Mouse (Mus musculus) liver, embryonic 14.5 days (tissue): ENCODE results near the gene Htr5b. TPM values are rescaled to one million over a fixed set of nuclear protein-coding genes. Genes with fewer than 3 reads are reported as not detected.
A peak's percentile ranks its signal among the peaks of the same experiment; 100 is the strongest.

Experiments
- ATAC-seq: fragments of 200-750 bp; cut with Nextera tagmentation; 2 replicates; pipeline ENCODE4 v1.8.0; 2017; ENCODE audit warnings: moderate number of reproducible peaks, mild to moderate bottlenecking, moderate library complexity; ENCODE audit not compliant: insufficient read depth
- DNase-seq, 3 experiments: peaks; one replicate each; pipeline ENCODE4 v3.0.0-alpha.2; 2012 to 2013; ENCODE audit warnings: low read depth in 3 of 3, low spot score in 3 of 3
- H3K27ac ChIP-seq: fragments of 300-500 bp; sonication (generic); 2 replicates; pipeline ENCODE4 v1.5.1; 2014; ENCODE audit warnings: moderate library complexity, mild to moderate bottlenecking, control low read depth, inconsistent platforms
- H3K27me3 ChIP-seq: fragments of 300-500 bp; sonication (generic); 2 replicates; pipeline ENCODE4 v1.6.1; 2014; ENCODE audit warnings: mild to moderate bottlenecking, low read length, moderate library complexity; ENCODE audit not compliant: control insufficient read depth, insufficient read depth
- H3K36me3 ChIP-seq: fragments of 300-500 bp; sonication (generic); replicated peaks from 2 replicates; pipeline ENCODE4 v1.6.1; 2014; ENCODE audit warnings: low read depth; ENCODE audit not compliant: control insufficient read depth, insufficient read depth
- H3K4me1 ChIP-seq, 2 experiments: fragments of 200-500 bp in 1 of 2; fragments of 300-500 bp in 1 of 2; sonication (generic) in 1 of 2; replicated peaks; 2 replicates each; pipeline ENCODE4 v1.6.1; 2012 to 2014; ENCODE audit warnings: antibody characterized with exemption in 1 of 2, inconsistent platforms in 1 of 2, low read length in 1 of 2; ENCODE audit not compliant: control insufficient read depth in 2 of 2, insufficient read depth in 2 of 2
- H3K4me2 ChIP-seq: fragments of 300-500 bp; sonication (generic); 2 replicates; pipeline ENCODE4 v1.6.1; 2014; ENCODE audit warnings: low read depth, mild to moderate bottlenecking, control low read depth, moderate library complexity
- H3K4me3 ChIP-seq, 2 experiments: fragments of 200-500 bp in 1 of 2; fragments of 300-500 bp in 1 of 2; sonication (generic) in 1 of 2; 2 replicates each; pipeline ENCODE4 v1.5.1; 2012 to 2014; ENCODE audit warnings: low read depth in 2 of 2, low read length in 2 of 2, mild to moderate bottlenecking in 2 of 2, control low read depth in 1 of 2, inconsistent platforms in 1 of 2, moderate library complexity in 1 of 2; ENCODE audit not compliant: insufficient read depth in 1 of 2
- H3K9ac ChIP-seq: fragments of 300-500 bp; sonication (generic); replicated peaks from 2 replicates; pipeline ENCODE4 v1.6.1; 2014; ENCODE audit warnings: mild to moderate bottlenecking, control low read depth, moderate library complexity
- H3K9me3 ChIP-seq: fragments of 300-500 bp; sonication (generic); 2 replicates; pipeline ENCODE4 v1.6.1; 2016; ENCODE audit warnings: low read length, mixed read lengths; ENCODE audit not compliant: control insufficient read depth
- CTCF ChIP-seq: IDR thresholded peaks from 2 replicates; pipeline ENCODE4 v1.5.1; 2016; ENCODE audit warnings: antibody characterized with exemption, low read depth, control low read depth
- EP300 ChIP-seq: IDR thresholded peaks from 2 replicates; pipeline ENCODE4 v1.6.1; 2016; ENCODE audit warnings: antibody characterized with exemption, low read depth
- WGBS: fragments of 180-500 bp; shearing (Covaris S2); extraction: QIAGEN DNeasy Blood & Tissue Kit; methylation state at CpG from one replicate; pipeline ENCODE4 v1.1.7; 2014; ENCODE audit not compliant: insufficient replicate concordance; 5-methylcytosine and 5-hydroxymethylcytosine counted together
- polyA plus RNA-seq, 2 experiments: library from polyadenylated mRNA; depleted of rRNA in 1 of 2; stranded (reverse) in 1 of 2; unstranded in 1 of 2; fragments of >200 nt; fragmentation: Nextera tagmentation in 1 of 2; extraction: Ambion mirVana in 1 of 2; gene quantifications; 2 replicates each; pipeline versions ENCODE4 v1.2.1 to v1.2.3; 2012 to 2014

Htr5b gene
- polyA plus RNA-seq, 2 experiments, result not detected

GRCm38 (mm10) chr1:121497093-121497492 lies 31.2 kb downstream of the Htr5b start:
- Histone ChIP-seq H3K4me3 (no peak overlapping the region), H3K9ac (no peak overlapping the region), H3K27ac (no peak overlapping the region), H3K9me3 (no peaks in the 10 kb centered on the region), H3K4me1 (no peaks in the 10 kb centered on the region), H3K4me2 (no peak overlapping the region), H3K27me3 (no peaks in the 10 kb centered on the region), H3K36me3 (no peaks in the 10 kb centered on the region)
- ATAC-seq (peak; percentile 63), DNase-seq (no peak)
- 57% methylated on average over 4 of the region's 4 CpGs for WGBS
- TF ChIP-seq CTCF, result peak; percentile 3; the same call in 1 of the 2 replicates
- TF ChIP-seq EP300, result no peak

GRCm38 (mm10) chr1:121490241-121490640 lies 38.0 kb downstream of the Htr5b start:
- DNase-seq, result no peak
- peak; percentile 58 for TF ChIP-seq CTCF
- TF ChIP-seq EP300, result no peak
- no peaks in the 10 kb centered on the region for H3K36me3 ChIP-seq

GRCm38 (mm10) chr1:121486803-121487202 lies 41.5 kb downstream of the Htr5b start:
- Histone ChIP-seq H3K9me3 (no peaks in the 10 kb centered on the region), H3K36me3 (no peaks in the 10 kb centered on the region), H3K4me3 (no peak overlapping the region), H3K27ac (no peak overlapping the region), H3K4me1 (no peaks in the 10 kb centered on the region), H3K4me2 (no peak overlapping the region), H3K27me3 (no peaks in the 10 kb centered on the region), H3K9ac (no peak overlapping the region)
- DNase-seq, result no peak
- TF ChIP-seq EP300 (no peak), CTCF (no peak)
- no peak for ATAC-seq
- 72% methylated on average over 6 of the region's 6 CpGs for WGBS

More at GRCm38 (mm10) chr1:121490241-121490640, 38.0 kb downstream of the Htr5b start:
- H3K4me3 ChIP-seq, result no peak overlapping the region
- no peak for ATAC-seq
- 39% methylated on average over 5 of the region's 5 CpGs for WGBS
- H3K4me2 ChIP-seq, result no peak overlapping the region
- H3K9me3 ChIP-seq, result no peaks in the 10 kb centered on the region
- H3K4me1 ChIP-seq, result no peaks in the 10 kb centered on the region
- no peak overlapping the region for H3K9ac ChIP-seq
- no peak overlapping the region for H3K27ac ChIP-seq
- no peaks in the 10 kb centered on the region for H3K27me3 ChIP-seq

GRCm38 (mm10) chr1:121483091-121483490 lies 45.2 kb downstream of the Htr5b start:
- ATAC-seq, result no peak
- H3K9ac ChIP-seq, result no peak overlapping the region
- H3K27ac ChIP-seq, result no peak overlapping the region
- H3K27me3 ChIP-seq, result no peaks in the 10 kb centered on the region
- H3K9me3 ChIP-seq, result no peaks in the 10 kb centered on the region
- no peaks in the 10 kb centered on the region for H3K4me1 ChIP-seq
- WGBS, result 59% methylated on average over 4 of the region's 4 CpGs
- no peak for DNase-seq
- no peak overlapping the region for H3K4me3 ChIP-seq
- H3K36me3 ChIP-seq, result no peaks in the 10 kb centered on the region; the same call in 1 of the 2 replicates
- no peak for TF ChIP-seq EP300
- TF ChIP-seq CTCF, result no peak
- no peak overlapping the region for H3K4me2 ChIP-seq

GRCm38 (mm10) chr1:121479403-121479802 lies 48.9 kb downstream of the Htr5b start:
- Histone ChIP-seq H3K27me3 (no peaks in the 10 kb centered on the region), H3K9me3 (no peaks in the 10 kb centered on the region), H3K36me3 (no peaks in the 10 kb centered on the region; the same call in 1 of the 2 replicates), H3K4me2 (no peak overlapping the region), H3K9ac (no peak overlapping the region), H3K4me3 (no peak overlapping the region), H3K4me1 (0 out of 4 replicates have a peak, but pooled peaks cover 0 to 3% of the 10 kb centered on the region in 2 experiments), H3K27ac (no peak overlapping the region)
- WGBS, result 67% methylated on average over 5 of the region's 5 CpGs
- ATAC-seq (no peak), DNase-seq (no peak)
- TF ChIP-seq CTCF, result no peak
